Mouse (Mus musculus) kidney, adult 2 months (tissue): ENCODE results near the gene Mat1a.

Experiments used
- CTCF ChIP-seq: fragments of 200-500 bp; conservative IDR thresholded peaks from 2 replicates; pipeline ENCODE4 v1.5.1; 2011; ENCODE audit warnings: low read depth, mild to moderate bottlenecking, control low read depth, low read length, moderate library complexity, mixed read lengths; ENCODE audit not compliant: insufficient read depth, insufficient read length
- POLR2A ChIP-seq: fragments of 200-500 bp; IDR thresholded peaks from one replicate; pipeline ENCODE4 v1.6.1; 2011; ENCODE audit warnings: low read depth, low read length, control low read depth

DNA sequence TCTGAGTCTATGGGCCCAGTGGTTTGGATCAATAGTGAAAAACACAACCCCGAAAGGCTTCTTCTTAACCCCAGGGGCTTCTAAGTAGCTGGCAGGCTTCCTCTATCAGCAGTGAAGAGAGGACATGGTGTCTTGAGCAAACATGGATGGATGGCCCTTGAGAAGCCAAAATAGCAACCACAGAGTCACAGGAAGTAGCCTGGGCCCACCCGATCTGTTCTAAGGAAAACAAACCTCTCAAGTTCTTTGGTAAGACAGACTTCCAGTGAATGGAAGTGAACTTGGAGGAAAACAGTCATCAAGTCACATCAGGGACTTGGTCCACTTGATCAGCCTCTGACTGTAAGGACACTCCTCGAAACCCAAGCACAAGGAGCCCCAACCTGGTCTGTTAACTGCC, 42.1 kb downstream of the Mat1a start:
- TF ChIP-seq CTCF (no peak), POLR2A (no peak)
